Mouse (Mus musculus): ENCODE measurements around the gene Gm45785.

- TF ChIP-seq CTCF (conservative IDR thresholded peaks at IDR 0.05; ENCODE audit: low read length): no peak
- TF ChIP-seq NANOG (IDR thresholded peaks at IDR 0.05; ENCODE audit: borderline replicate concordance, low read length): no peak
- no peak for TF ChIP-seq POU5F1 (IDR thresholded peaks at IDR 0.05; ENCODE audit: borderline replicate concordance, low read length)
Measured at GRCm38 (mm10) chr7:140864761-140865160, 8.6 kb upstream of the Gm45785 start.

All from E14TG2a.4 (cell line).